Mouse (Mus musculus) midbrain, embryonic 14.5 days (tissue): ENCODE data around the gene 4930402K13Rik. TPM values are rescaled to one million over a fixed set of nuclear protein-coding genes. Genes with fewer than 3 reads are reported as not detected.
A peak's percentile ranks its signal among the peaks of the same experiment; 100 is the strongest.
"Not testable (repeated sequence)": the region's sequence is repeated elsewhere in the genome, so short reads cannot be mapped to it uniquely, and the experiment has no call there.

Source experiments
- ATAC-seq: fragments of 200-750 bp; cut with Nextera tagmentation; 2 replicates; pipeline ENCODE4 v1.8.0; 2017; ENCODE audit warnings: moderate number of reproducible peaks, moderate library complexity; ENCODE audit not compliant: low FRiP score, low TSS enrichment
- DNase-seq: peaks from one replicate; pipeline ENCODE4 v3.0.0-alpha.2; 2015
- H3K27ac ChIP-seq: fragments of 300-500 bp; sonication (generic); replicated peaks from 2 replicates; pipeline ENCODE4 v1.5.1; 2014; ENCODE audit warnings: mild to moderate bottlenecking, low read depth, low read length, moderate library complexity
- H3K27me3 ChIP-seq: fragments of 300-500 bp; sonication (generic); 2 replicates; pipeline ENCODE4 v1.6.1; 2014; ENCODE audit warnings: low read length, control low read depth, mixed read lengths; ENCODE audit not compliant: control insufficient read depth, insufficient read depth
- H3K36me3 ChIP-seq: fragments of 300-500 bp; sonication (generic); 2 replicates; pipeline ENCODE4 v1.6.1; 2014; ENCODE audit warnings: low read length, control low read depth; ENCODE audit not compliant: control insufficient read depth, insufficient read depth
- H3K4me1 ChIP-seq: fragments of 300-500 bp; sonication (generic); 2 replicates; pipeline ENCODE4 v1.6.1; 2014; ENCODE audit warnings: mild to moderate bottlenecking, antibody characterized with exemption, low read length, control low read depth; ENCODE audit not compliant: control insufficient read depth, insufficient read depth
- H3K4me2 ChIP-seq: fragments of 300-500 bp; sonication (generic); 2 replicates; pipeline ENCODE4 v1.6.1; 2014; ENCODE audit warnings: mild to moderate bottlenecking, low read length, moderate library complexity
- H3K4me3 ChIP-seq: fragments of 300-500 bp; sonication (generic); replicated peaks from 2 replicates; pipeline ENCODE4 v1.5.1; 2014; ENCODE audit warnings: low read depth, low read length
- H3K9ac ChIP-seq: fragments of 300-500 bp; sonication (generic); replicated peaks from 2 replicates; pipeline ENCODE4 v1.6.1; 2014; ENCODE audit warnings: mild to moderate bottlenecking, low read length, moderate library complexity
- H3K9me3 ChIP-seq: fragments of 300-500 bp; sonication (generic); 2 replicates; pipeline ENCODE4 v1.6.1; 2016; ENCODE audit warnings: low read length, control low read depth, mixed read lengths; ENCODE audit not compliant: control insufficient read depth
- WGBS: fragments of 180-500 bp; shearing (Covaris S2); extraction: QIAGEN DNeasy Blood & Tissue Kit; methylation state at CpG from one replicate; pipeline ENCODE4 v1.1.7; 2014; 5-methylcytosine and 5-hydroxymethylcytosine counted together
- polyA plus RNA-seq: library from polyadenylated mRNA; unstranded; fragments of >200 nt; fragmentation: Nextera tagmentation; extraction: Ambion mirVana; gene quantifications from 2 replicates; pipeline ENCODE4 v1.2.1, GENCODE M21; 2014

Gene 4930402K13Rik
- polyA plus RNA-seq = not detected in 2 replicates

- Histone ChIP-seq H3K4me3 (no peak within 1 kb of the TSS), H3K9me3 (no peaks in the 10 kb centered on the region), H3K9ac (no peak within 1 kb of the TSS), H3K27ac (no peak within 1 kb of the TSS), H3K27me3 (no peaks in the 10 kb centered on the region), H3K36me3 (no peaks in the 10 kb centered on the region), H3K4me1 (no peaks in the 10 kb centered on the region), H3K4me2 (no peak within 1 kb of the TSS)
- ATAC-seq (no peak), DNase-seq (no peak)
- 84% methylated on average over 6 of the region's 6 CpGs for WGBS
Measured at GRCm38 (mm10) chrX:9104262-9104661, at the start of gene 4930402K13Rik. Gene 4930402K13Rik, plus strand, starts transcription at chrX:9104562.

GRCm38 (mm10) chrX:9060952-9061351 lies 43.4 kb upstream of the 4930402K13Rik start:
- H3K9ac ChIP-seq, H3K27me3 ChIP-seq, H3K4me2 ChIP-seq, ATAC-seq, H3K9me3 ChIP-seq, H3K27ac ChIP-seq, H3K36me3 ChIP-seq, H3K4me1 ChIP-seq, H3K4me3 ChIP-seq: not testable (repeated sequence)
- 24% methylated on average over 7 of the region's 9 CpGs for WGBS
- peak; percentile 4 for DNase-seq

GRCm38 (mm10) chrX:9062101-9062500 lies 42.3 kb upstream of the 4930402K13Rik start:
- no peaks in the 10 kb centered on the region for H3K4me1 ChIP-seq
- WGBS = 91% methylated on average over 4 of the region's 4 CpGs
- H3K27ac ChIP-seq = no peak overlapping the region
- no peak; the same call in 1 of the 2 replicates for ATAC-seq
- H3K27me3 ChIP-seq = no peaks in the 10 kb centered on the region
- H3K36me3 ChIP-seq = no peaks in the 10 kb centered on the region
- H3K9ac ChIP-seq = no peak overlapping the region
- no peaks in the 10 kb centered on the region for H3K9me3 ChIP-seq
- no peak for DNase-seq
- H3K4me2 ChIP-seq = no peak overlapping the region
- H3K4me3 ChIP-seq = no peak overlapping the region

GRCm38 (mm10) chrX:9062715-9063114 lies 41.6 kb upstream of the 4930402K13Rik start, which contains the start of gene Fthl17f:
Gene Fthl17f, plus strand, starts transcription at chrX:9063015.
- not testable (repeated sequence) for H3K9me3 ChIP-seq, H3K27me3 ChIP-seq, H3K4me1 ChIP-seq, H3K36me3 ChIP-seq, H3K9ac ChIP-seq, ATAC-seq, DNase-seq, H3K27ac ChIP-seq, H3K4me2 ChIP-seq, H3K4me3 ChIP-seq
- WGBS = 93% methylated on average over 11 of the region's 11 CpGs

- peak; percentile 9 for DNase-seq
- H3K4me3 ChIP-seq, H3K36me3 ChIP-seq, H3K4me1 ChIP-seq, H3K4me2 ChIP-seq, H3K9ac ChIP-seq, H3K9me3 ChIP-seq, H3K27ac ChIP-seq, ATAC-seq, H3K27me3 ChIP-seq: not testable (repeated sequence)
- 11% methylated on average over 8 of the region's 10 CpGs for WGBS
Measured at GRCm38 (mm10) chrX:9077699-9078098, 26.7 kb upstream of the 4930402K13Rik start.

GRCm38 (mm10) chrX:9095066-9095465 lies 9.3 kb upstream of the 4930402K13Rik start:
- H3K4me2 ChIP-seq, ATAC-seq, H3K9ac ChIP-seq, DNase-seq, H3K9me3 ChIP-seq, H3K4me1 ChIP-seq, H3K36me3 ChIP-seq, H3K4me3 ChIP-seq, H3K27me3 ChIP-seq, H3K27ac ChIP-seq: not testable (repeated sequence)

- Histone ChIP-seq H3K36me3 (no peaks in the 10 kb centered on the region), H3K4me2 (no peak overlapping the region), H3K4me3 (no peak overlapping the region), H3K9ac (no peak overlapping the region), H3K27me3 (no peaks in the 10 kb centered on the region), H3K27ac (no peak overlapping the region), H3K9me3 (no peaks in the 10 kb centered on the region), H3K4me1 (no peaks in the 10 kb centered on the region)
- 66% methylated on average over 2 of the region's 2 CpGs for WGBS
- DNase-seq (no peak), ATAC-seq (no peak)
Measured at GRCm38 (mm10) chrX:9110381-9110780, 6.0 kb downstream of the 4930402K13Rik start.

GRCm38 (mm10) chrX:9124928-9125327 lies 20.6 kb downstream of the 4930402K13Rik start:
- Histone ChIP-seq H3K4me2 (no peak overlapping the region), H3K9me3 (no peaks in the 10 kb centered on the region), H3K27me3 (no peaks in the 10 kb centered on the region), H3K4me1 (no peaks in the 10 kb centered on the region), H3K36me3 (no peaks in the 10 kb centered on the region), H3K9ac (no peak overlapping the region), H3K27ac (no peak overlapping the region), H3K4me3 (no peak overlapping the region)
- no peak for ATAC-seq
- no peak for DNase-seq
- 67% methylated on average over 4 of the region's 4 CpGs for WGBS

GRCm38 (mm10) chrX:9128317-9128831 lies 24.0 kb downstream of the 4930402K13Rik start:
- H3K4me1 ChIP-seq = no peaks in the 10 kb centered on the region
- H3K27me3 ChIP-seq = no peaks in the 10 kb centered on the region
- no peak for ATAC-seq
- no peak overlapping the region for H3K27ac ChIP-seq
- peak; percentile 75 for DNase-seq
- no peak overlapping the region for H3K9ac ChIP-seq
- H3K36me3 ChIP-seq = no peaks in the 10 kb centered on the region
- 39% methylated on average over 7 of the region's 7 CpGs for WGBS
- no peaks in the 10 kb centered on the region for H3K9me3 ChIP-seq
- no peak overlapping the region for H3K4me2 ChIP-seq
- no peak overlapping the region for H3K4me3 ChIP-seq
